Mouse (Mus musculus): Measurements from ENCODE around the gene Parm1.

Gene Parm1

GRCm38 (mm10) chr5:91654331-91655048 is 137.1 kb downstream of the Parm1 start:
- no peak for DNase-seq (ENCODE audit: low spot score)

- no peak for DNase-seq (ENCODE audit: low spot score)
These were observed 137.8 kb downstream of the Parm1 start for GRCm38 (mm10) chr5:91655263-91655662.

GRCm38 (mm10) chr5:91662715-91663114 is 145.3 kb downstream of the Parm1 start:
- DNase-seq (ENCODE audit: low spot score) = no peak

GRCm38 (mm10) chr5:91667127-91667526 is 149.7 kb downstream of the Parm1 start:
- no peak for DNase-seq (ENCODE audit: low spot score)

- no peak for DNase-seq (ENCODE audit: low spot score)
These were observed 151.8 kb downstream of the Parm1 start for GRCm38 (mm10) chr5:91669235-91669634.

All from layer of hippocampus, adult 9-10 months (tissue).